Comparison of ENCODE assay signal across 10 mouse cellular contexts in the genomic region with DNA sequence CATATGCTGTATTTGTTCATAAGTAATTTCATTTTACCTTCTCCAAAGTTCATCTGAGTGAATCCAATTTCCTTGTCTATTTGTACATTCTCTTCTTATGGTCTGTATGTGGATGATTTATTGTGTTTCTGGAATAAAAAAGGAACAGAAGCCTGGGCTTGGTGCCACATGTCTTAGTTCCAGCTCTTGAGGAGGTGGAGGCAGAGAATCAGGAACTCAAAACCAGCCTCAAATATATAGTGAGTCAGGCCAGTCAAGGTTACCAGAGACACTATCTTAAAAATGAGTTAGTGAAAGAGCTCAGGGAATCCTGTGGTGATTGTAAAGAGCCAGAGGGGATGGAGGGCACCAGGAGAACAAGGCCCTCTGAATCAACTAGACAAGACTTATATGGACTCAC.
DNase-seq lines count a peak whose midpoint lies in the region; ATAC-seq and TF ChIP-seq lines count a peak whose summit lies in the region.
"Had no signal": no experiment of that assay in that cellular context is flagged by ENCODE, and none has a peak within 500 bp of the region (broad histone marks: within the 10 kb centered on the region; RNA-seq: fewer than 3 reads in every experiment).

No protein-coding gene starts in this region.

- H3K4me2 ChIP-seq in heart, embryonic 13.5 days: no peak overlapping the region
- no peak overlapping the region for H3K4me2 ChIP-seq in lung, postnatal 0 days (replicated peaks; ENCODE audit: low read depth, low read length)
- H3K4me2 ChIP-seq: forebrain, embryonic 15.5 days had no signal

- no peak for TF ChIP-seq CTCF in Patski (IDR thresholded peaks at IDR 0.05)
- TF ChIP-seq CTCF in lung, postnatal 0 days (IDR thresholded peaks at IDR 0.05): no peak

- DNase-seq in heart, postnatal 4 days: no peak
- peak; percentile 20 for DNase-seq in Patski (ENCODE audit: low read depth, low spot score)
- DNase-seq in cerebellum, adult 18-20 months: peak; percentile 55 to 63
- DNase-seq in left cerebral cortex, postnatal 14 days (ENCODE audit: low spot score in 2 of 2): peak; percentile 25 to 37
- DNase-seq in T-cell, adult 2 months (ENCODE audit: low spot score): no peak
- DNase-seq in heart, postnatal 14 days: no peak
- DNase-seq in lung, postnatal 0 days (ENCODE audit: low spot score): no peak

- H3K9me3 ChIP-seq in heart, embryonic 13.5 days: no peaks in the 10 kb centered on the region
- H3K9me3 ChIP-seq in lung, postnatal 0 days (ENCODE audit: low read length): no peaks in the 10 kb centered on the region
- H3K9me3 ChIP-seq: forebrain, embryonic 15.5 days had no signal

- intact Hi-C loops in left cerebral cortex, postnatal 14 days (cut with DNase I): no loop called here
- intact Hi-C loops in heart, postnatal 14 days (cut with DNase I): no loop called here

- H3K9ac ChIP-seq in heart, embryonic 13.5 days: no peak overlapping the region
- no peak overlapping the region for H3K9ac ChIP-seq in lung, postnatal 0 days (replicated peaks; ENCODE audit: low read depth)
- H3K9ac ChIP-seq: forebrain, embryonic 15.5 days had no signal

- H3K4me1 ChIP-seq in heart, embryonic 13.5 days: peaks cover 41% of the 10 kb centered on the region
- no peaks in the 10 kb centered on the region for H3K4me1 ChIP-seq in lung, postnatal 0 days (ENCODE audit: insufficient read depth, low read depth, low read length)

- TF ChIP-seq EP300 in lung, postnatal 0 days (IDR thresholded peaks at IDR 0.05): no peak

- 0 out of 2 replicates have a peak overlapping the region, but pooled peaks have one; percentile 36 for H3K27ac ChIP-seq in heart, embryonic 13.5 days (replicated peaks)
- no peak overlapping the region for H3K27ac ChIP-seq in lung, postnatal 0 days (ENCODE audit: low read length)
- H3K27ac ChIP-seq: forebrain, embryonic 15.5 days; hindbrain, postnatal 0 days had no signal

- no peak for ATAC-seq in heart, embryonic 13.5 days (ENCODE audit: extremely low read depth, insufficient number of reproducible peaks, low FRiP score, low TSS enrichment)
- ATAC-seq in Patski: no peak
- ATAC-seq in lung, postnatal 0 days: no peak
- ATAC-seq: forebrain, embryonic 15.5 days; hindbrain, postnatal 0 days had no signal

- POLR2A ChIA-PET in Patski (lab: Charles Lee): no interaction called here

- no peak overlapping the region for H3K4me3 ChIP-seq in heart, embryonic 13.5 days
- no peak overlapping the region for H3K4me3 ChIP-seq in lung, postnatal 0 days (ENCODE audit: low read depth, low read length)
- H3K4me3 ChIP-seq: forebrain, embryonic 15.5 days had no signal

- CTCF ChIA-PET in Patski (lab: Charles Lee): no interaction called here

- in situ Hi-C loops in Patski (cut with MboI; ENCODE audit: low pct_unique_long_range_greater_than_20kb): no loop called here

- H3K27me3 ChIP-seq in heart, embryonic 13.5 days (replicated peaks): no peaks in the 10 kb centered on the region
- H3K27me3 ChIP-seq in Patski: peaks cover 13% of the 10 kb centered on the region
- no peaks in the 10 kb centered on the region for H3K27me3 ChIP-seq in lung, postnatal 0 days (replicated peaks; ENCODE audit: insufficient read depth, low read length)
- H3K27me3 ChIP-seq: forebrain, embryonic 15.5 days had no signal

- H3K36me3 ChIP-seq in heart, embryonic 13.5 days: no peaks in the 10 kb centered on the region
- H3K36me3 ChIP-seq in lung, postnatal 0 days (ENCODE audit: insufficient read depth, low read length): no peaks in the 10 kb centered on the region
- H3K36me3 ChIP-seq: forebrain, embryonic 15.5 days had no signal

Comparison
In these comparisons a context has a peak if more than half of its experiments do, and no peak if none do; other contexts are left out.
1. DNase-seq: peak in Patski (single experiment), cerebellum, adult 18-20 months (2 of 2) and left cerebral cortex, postnatal 14 days (2 of 2); none in heart, postnatal 4 days (single experiment), T-cell, adult 2 months (single experiment), heart, postnatal 14 days (0 of 2) and lung, postnatal 0 days (single experiment).